Mouse (Mus musculus) heart, adult 2 months (tissue): ENCODE results near the gene Olfr589.

Source experiments
- CTCF ChIP-seq: fragments of 200-600 bp; IDR thresholded peaks from 2 replicates; pipeline ENCODE4 v1.8.1; 2022; ENCODE audit warnings: antibody characterized with exemption, mild to moderate bottlenecking, moderate library complexity
- EP300 ChIP-seq: fragments of 200-500 bp; IDR thresholded peaks from 2 replicates; pipeline ENCODE4 v1.6.1; 2011; ENCODE audit warnings: low read depth, low read length, control low read depth; ENCODE audit not compliant: insufficient read depth
- POLR2A ChIP-seq: fragments of 200-500 bp; IDR thresholded peaks from 2 replicates; pipeline ENCODE4 v1.6.1; 2011; ENCODE audit warnings: mild to moderate bottlenecking, low read depth, low read length, control low read depth; ENCODE audit not compliant: insufficient read depth

DNA sequence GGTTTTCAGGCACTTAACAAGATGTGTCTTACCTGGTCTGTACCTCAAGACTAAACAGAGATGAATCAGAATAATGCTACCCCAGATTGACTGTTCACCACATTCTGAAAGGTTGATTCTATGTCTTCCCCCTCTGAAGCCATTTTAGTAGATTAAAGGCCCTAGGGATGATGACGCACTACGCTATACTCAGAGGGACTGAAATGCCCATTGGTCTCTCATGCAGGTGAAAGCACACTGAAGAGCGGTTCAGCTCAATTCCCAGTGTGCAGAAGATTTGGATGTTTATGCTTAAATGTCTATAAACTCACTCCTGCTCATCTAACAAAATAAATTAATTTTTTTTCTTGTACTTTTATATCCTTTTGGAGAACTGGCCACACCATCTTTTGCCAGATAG lies 30.6 kb downstream of the Olfr589 start, which contains the start of gene Olfr586:
- TF ChIP-seq POLR2A, result no peak
- no peak for TF ChIP-seq CTCF
- no peak for TF ChIP-seq EP300
